Mouse (Mus musculus): ENCODE measurements around the gene Adat2.

Adat2 gene

GRCm38 (mm10) chr10:13597491-13597890 lies 44.8 kb downstream of the Adat2 start:
- no peak for DNase-seq

GRCm38 (mm10) chr10:13600926-13601325 lies 48.2 kb downstream of the Adat2 start:
- no peak for DNase-seq
